Mouse (Mus musculus) midbrain, embryonic 12.5 days (tissue): ENCODE data around the gene Stx8. TPM values are rescaled to one million over a fixed set of nuclear protein-coding genes. Genes with fewer than 3 reads are reported as not detected.

Source experiments
- ATAC-seq: fragments of 200-750 bp; cut with Nextera tagmentation; 2 replicates; pipeline ENCODE4 v1.8.0; 2017; ENCODE audit warnings: low read depth, moderate TSS enrichment, moderate library complexity; ENCODE audit not compliant: low FRiP score
- H3K27ac ChIP-seq: fragments of 300-500 bp; sonication (generic); replicated peaks from 2 replicates; pipeline ENCODE4 v1.5.1; 2016; ENCODE audit warnings: mild to moderate bottlenecking
- H3K27me3 ChIP-seq: fragments of 300-500 bp; sonication (generic); 2 replicates; pipeline ENCODE4 v1.6.1; 2016; ENCODE audit warnings: mild to moderate bottlenecking
- H3K36me3 ChIP-seq: fragments of 300-500 bp; sonication (generic); 2 replicates; pipeline ENCODE4 v1.6.1; 2016
- H3K4me1 ChIP-seq: fragments of 300-500 bp; sonication (generic); 2 replicates; pipeline ENCODE4 v1.6.1; 2016
- H3K4me2 ChIP-seq: fragments of 300-500 bp; sonication (generic); replicated peaks from 2 replicates; pipeline ENCODE4 v1.6.1; 2016; ENCODE audit warnings: mild to moderate bottlenecking, moderate library complexity
- H3K4me3 ChIP-seq: fragments of 300-500 bp; sonication (generic); 2 replicates; pipeline ENCODE4 v1.5.1; 2016; ENCODE audit warnings: mild to moderate bottlenecking
- H3K9ac ChIP-seq: fragments of 300-500 bp; sonication (generic); replicated peaks from 2 replicates; pipeline ENCODE4 v1.6.1; 2016; ENCODE audit warnings: mild to moderate bottlenecking, moderate library complexity
- H3K9me3 ChIP-seq: fragments of 300-500 bp; sonication (generic); 2 replicates; pipeline ENCODE4 v1.6.1; 2016; ENCODE audit warnings: mild to moderate bottlenecking
- WGBS: fragments of 180-500 bp; shearing (Covaris S2); methylation state at CpG from one replicate; pipeline ENCODE4 v1.1.7; 2016; 5-methylcytosine and 5-hydroxymethylcytosine counted together
- polyA plus RNA-seq: library from polyadenylated mRNA; unstranded; fragments of >200 nt; fragmentation: Nextera tagmentation; extraction: Ambion mirVana; gene quantifications from 2 replicates; pipeline ENCODE4 v1.2.1, GENCODE M21; 2016

Gene Stx8
- polyA plus RNA-seq, 1 experiment from 2014 or later: 68.3 TPM

GRCm38 (mm10) chr11:67932156-67932555 is 33.8 kb upstream of the Stx8 start:
- H3K4me1 ChIP-seq: no peaks in the 10 kb centered on the region
- no peak overlapping the region for H3K9ac ChIP-seq
- H3K4me2 ChIP-seq: no peak overlapping the region
- no peaks in the 10 kb centered on the region for H3K36me3 ChIP-seq
- no peak overlapping the region for H3K27ac ChIP-seq
- 91% methylated on average over 3 of the region's 3 CpGs for WGBS
- no peaks in the 10 kb centered on the region for H3K9me3 ChIP-seq
- no peaks in the 10 kb centered on the region for H3K27me3 ChIP-seq
- H3K4me3 ChIP-seq: no peak overlapping the region
- ATAC-seq: no peak

GRCm38 (mm10) chr11:67948229-67948628 is 17.8 kb upstream of the Stx8 start:
- H3K4me1 ChIP-seq: no peaks in the 10 kb centered on the region
- H3K4me2 ChIP-seq: no peak overlapping the region
- ATAC-seq: no peak
- H3K36me3 ChIP-seq: no peaks in the 10 kb centered on the region
- H3K9me3 ChIP-seq: no peaks in the 10 kb centered on the region
- 70% methylated on average over 3 of the region's 3 CpGs for WGBS
- no peak overlapping the region for H3K4me3 ChIP-seq
- no peak overlapping the region for H3K27ac ChIP-seq
- H3K9ac ChIP-seq: no peak overlapping the region
- no peaks in the 10 kb centered on the region for H3K27me3 ChIP-seq

- no peak overlapping the region for H3K27ac ChIP-seq
- no peaks in the 10 kb centered on the region for H3K4me1 ChIP-seq
- no peak overlapping the region for H3K4me2 ChIP-seq
- H3K9ac ChIP-seq: no peak overlapping the region
- H3K27me3 ChIP-seq: no peaks in the 10 kb centered on the region
- 86% methylated on average over 9 of the region's 9 CpGs for WGBS
- H3K36me3 ChIP-seq: no peaks in the 10 kb centered on the region
- H3K4me3 ChIP-seq: no peak overlapping the region
- ATAC-seq: no peak
- H3K9me3 ChIP-seq: no peaks in the 10 kb centered on the region
Measured at GRCm38 (mm10) chr11:67949475-67949874, 16.5 kb upstream of the Stx8 start.

GRCm38 (mm10) chr11:67953604-67954003 is 12.4 kb upstream of the Stx8 start:
- Histone ChIP-seq H3K9me3 (no peaks in the 10 kb centered on the region), H3K27ac (no peak overlapping the region)
- 85% methylated on average over 5 of the region's 5 CpGs for WGBS

GRCm38 (mm10) chr11:67954413-67954812 is 11.6 kb upstream of the Stx8 start:
- 87% methylated on average over 6 of the region's 6 CpGs for WGBS
- no peak for ATAC-seq
- no peaks in the 10 kb centered on the region for H3K27me3 ChIP-seq

More at GRCm38 (mm10) chr11:67953604-67954003, 12.4 kb upstream of the Stx8 start:
- ATAC-seq: no peak
- H3K9ac ChIP-seq: no peak overlapping the region
- no peak overlapping the region for H3K4me2 ChIP-seq
- H3K4me3 ChIP-seq: no peak overlapping the region
- no peaks in the 10 kb centered on the region for H3K36me3 ChIP-seq
- no peaks in the 10 kb centered on the region for H3K4me1 ChIP-seq
- H3K27me3 ChIP-seq: no peaks in the 10 kb centered on the region

GRCm38 (mm10) chr11:67964110-67964509 is 1.9 kb upstream of the Stx8 start:
- H3K36me3 ChIP-seq: no peaks in the 10 kb centered on the region
- H3K27ac ChIP-seq: no peak overlapping the region
- H3K9me3 ChIP-seq: no peaks in the 10 kb centered on the region
- no peak overlapping the region for H3K4me3 ChIP-seq
- no peaks in the 10 kb centered on the region for H3K27me3 ChIP-seq
- ATAC-seq: no peak
- H3K4me1 ChIP-seq: peaks cover 22% of the 10 kb centered on the region
- no peak overlapping the region for H3K9ac ChIP-seq
- WGBS: 76% methylated on average over 6 of the region's 6 CpGs
- no peak overlapping the region for H3K4me2 ChIP-seq

More at GRCm38 (mm10) chr11:67954413-67954812, 11.6 kb upstream of the Stx8 start:
- Histone ChIP-seq H3K27ac (no peak overlapping the region), H3K4me3 (no peak overlapping the region), H3K9me3 (no peaks in the 10 kb centered on the region), H3K9ac (no peak overlapping the region), H3K4me2 (no peak overlapping the region), H3K36me3 (no peaks in the 10 kb centered on the region), H3K4me1 (no peaks in the 10 kb centered on the region)

GRCm38 (mm10) chr11:67965242-67965883 is 630 bp upstream of the Stx8 start, which contains the start of gene Cfap52:
Cfap52 (minus strand) TSS chr11:67965651.
- H3K9me3 ChIP-seq: no peaks in the 10 kb centered on the region
- H3K4me3 ChIP-seq: peak within 1 kb of the TSS; percentile 71
- peak; percentile 54; the same call in 1 of the 2 replicates for ATAC-seq
- H3K4me2 ChIP-seq: peak within 1 kb of the TSS; percentile 87
- no peak within 1 kb of the TSS for H3K27ac ChIP-seq
- H3K4me1 ChIP-seq: peaks cover 22% of the 10 kb centered on the region
- H3K9ac ChIP-seq: peak within 1 kb of the TSS; percentile 89
- WGBS: 9% methylated on average over 15 of the region's 15 CpGs
- peaks cover 5% of the 10 kb centered on the region; the same call in 1 of the 2 replicates for H3K36me3 ChIP-seq
- H3K27me3 ChIP-seq: no peaks in the 10 kb centered on the region

- Histone ChIP-seq H3K27ac (no peak overlapping the region), H3K36me3 (peaks cover 15% of the 10 kb centered on the region), H3K4me3 (no peak overlapping the region), H3K4me2 (no peak overlapping the region), H3K27me3 (no peaks in the 10 kb centered on the region), H3K9me3 (no peaks in the 10 kb centered on the region), H3K4me1 (peaks cover 22% of the 10 kb centered on the region), H3K9ac (0 out of 2 replicates have a peak overlapping the region, but pooled peaks have one; percentile 2)
- ATAC-seq: no peak
- 63% methylated on average over 11 of the region's 11 CpGs for WGBS
Measured at GRCm38 (mm10) chr11:67967831-67968230, 1.8 kb downstream of the Stx8 start.

- no peak overlapping the region for H3K4me3 ChIP-seq
- no peaks in the 10 kb centered on the region for H3K9me3 ChIP-seq
- H3K9ac ChIP-seq: no peak overlapping the region
- peaks cover 5% of the 10 kb centered on the region; the same call in 1 of the 2 replicates for H3K4me1 ChIP-seq
- no peak for ATAC-seq
- 80% methylated on average over 1 of the region's 1 CpGs for WGBS
- H3K4me2 ChIP-seq: no peak overlapping the region
- peaks cover 22% of the 10 kb centered on the region for H3K36me3 ChIP-seq
- no peaks in the 10 kb centered on the region; the same call in 1 of the 2 replicates for H3K27me3 ChIP-seq
- no peak overlapping the region for H3K27ac ChIP-seq
Measured at GRCm38 (mm10) chr11:67972606-67973005, 6.6 kb downstream of the Stx8 start.

- Histone ChIP-seq H3K4me1 (no peaks in the 10 kb centered on the region), H3K9me3 (no peaks in the 10 kb centered on the region), H3K9ac (no peak overlapping the region), H3K4me3 (no peak overlapping the region), H3K27ac (no peak overlapping the region), H3K36me3 (peaks cover 22% of the 10 kb centered on the region), H3K4me2 (no peak overlapping the region), H3K27me3 (peaks cover 6% of the 10 kb centered on the region; the same call in 1 of the 2 replicates)
- WGBS: 84% methylated on average over 5 of the region's 5 CpGs
- no peak for ATAC-seq
Measured at GRCm38 (mm10) chr11:67973225-67973624, 7.2 kb downstream of the Stx8 start.

GRCm38 (mm10) chr11:67975252-67975651 is 9.3 kb downstream of the Stx8 start:
- no peak for ATAC-seq
- Histone ChIP-seq H3K27me3 (peaks cover 19% of the 10 kb centered on the region), H3K9me3 (no peaks in the 10 kb centered on the region), H3K4me1 (no peaks in the 10 kb centered on the region), H3K4me2 (no peak overlapping the region), H3K36me3 (peaks cover 19% of the 10 kb centered on the region), H3K27ac (no peak overlapping the region), H3K9ac (no peak overlapping the region), H3K4me3 (no peak overlapping the region)
- WGBS: 18% methylated on average over 2 of the region's 2 CpGs

GRCm38 (mm10) chr11:67983564-67983963 is 17.6 kb downstream of the Stx8 start:
- peaks cover 25% of the 10 kb centered on the region for H3K27me3 ChIP-seq
- no peak overlapping the region for H3K9ac ChIP-seq
- H3K4me1 ChIP-seq: peaks cover 2% of the 10 kb centered on the region; the same call in 1 of the 2 replicates

More at GRCm38 (mm10) chr11:67983564-67983963, 17.6 kb downstream of the Stx8 start:
- no peak overlapping the region for H3K4me2 ChIP-seq
- no peaks in the 10 kb centered on the region for H3K9me3 ChIP-seq
- no peak overlapping the region for H3K4me3 ChIP-seq
- no peak for ATAC-seq
- WGBS: 93% methylated on average over 6 of the region's 6 CpGs
- peaks cover 6% of the 10 kb centered on the region; the same call in 1 of the 2 replicates for H3K36me3 ChIP-seq
- no peak overlapping the region for H3K27ac ChIP-seq
